Mouse (Mus musculus): ENCODE results near the gene Macf1. TPM values are rescaled to one million over a fixed set of nuclear protein-coding genes. Genes with fewer than 3 reads are reported as not detected.
"Not testable (repeated sequence)": the region's sequence is repeated elsewhere in the genome, so short reads cannot be mapped to it uniquely, and the experiment has no call there.

Macf1 gene
- polyA plus RNA-seq, 1 experiment from 2014 or later: 61.8 TPM

DNA sequence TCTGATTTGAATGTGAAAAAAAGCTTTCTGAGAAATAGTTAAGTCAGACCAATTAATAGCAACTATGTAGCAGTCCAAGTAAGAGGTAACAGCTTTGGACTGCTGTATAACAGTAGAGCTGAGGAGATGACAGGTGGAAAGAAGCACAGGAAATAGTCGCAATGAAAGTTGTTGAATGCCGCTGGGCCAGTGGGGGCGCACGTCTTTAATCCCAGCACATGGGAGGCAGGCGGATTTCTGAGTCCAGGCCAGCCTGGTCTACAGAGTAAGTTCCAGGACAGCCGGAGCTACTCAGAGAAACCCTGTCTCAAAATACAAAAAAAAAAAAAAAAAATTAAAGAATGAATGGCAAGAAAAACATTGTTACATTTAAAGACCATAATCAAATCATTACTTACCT is 35.0 kb downstream of the Macf1 start:
- no peak for ATAC-seq (ENCODE audit: low FRiP score, low read depth)
- Histone ChIP-seq H3K9me3 (no peaks in the 10 kb centered on the region), H3K4me1 (no peaks in the 10 kb centered on the region), H3K4me3 (no peak overlapping the region), H3K36me3 (peaks cover 4% of the 10 kb centered on the region; the same call in 1 of the 2 replicates), H3K27me3 (replicated peaks) (no peaks in the 10 kb centered on the region), H3K4me2 (replicated peaks) (no peak overlapping the region), H3K9ac (no peak overlapping the region), H3K27ac (no peak overlapping the region)
- WGBS: 86% methylated on average over 6 of the region's 6 CpGs

DNA sequence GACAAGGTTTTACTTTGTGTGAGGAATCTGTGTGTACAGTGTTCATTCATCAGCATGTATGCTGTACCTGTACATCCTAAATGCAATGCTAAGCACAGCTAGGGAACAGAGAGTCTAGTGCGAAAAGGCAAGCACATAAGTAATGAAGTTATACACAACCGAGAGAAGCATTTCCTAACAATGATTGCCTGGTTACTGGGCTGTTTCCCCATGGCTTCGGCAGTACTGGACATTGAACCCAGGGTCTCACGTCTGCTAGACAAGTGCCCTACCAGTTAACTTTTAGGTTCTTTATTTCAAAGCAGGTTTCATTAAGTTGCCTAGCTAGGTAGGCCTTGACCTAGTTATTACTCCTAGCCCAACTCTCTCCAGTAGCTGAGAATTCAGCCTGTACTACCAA is 36.5 kb downstream of the Macf1 start:
- no peak for ATAC-seq (ENCODE audit: low FRiP score, low read depth)
- H3K27me3 ChIP-seq (replicated peaks): no peaks in the 10 kb centered on the region
- H3K4me3 ChIP-seq: no peak overlapping the region

DNA sequence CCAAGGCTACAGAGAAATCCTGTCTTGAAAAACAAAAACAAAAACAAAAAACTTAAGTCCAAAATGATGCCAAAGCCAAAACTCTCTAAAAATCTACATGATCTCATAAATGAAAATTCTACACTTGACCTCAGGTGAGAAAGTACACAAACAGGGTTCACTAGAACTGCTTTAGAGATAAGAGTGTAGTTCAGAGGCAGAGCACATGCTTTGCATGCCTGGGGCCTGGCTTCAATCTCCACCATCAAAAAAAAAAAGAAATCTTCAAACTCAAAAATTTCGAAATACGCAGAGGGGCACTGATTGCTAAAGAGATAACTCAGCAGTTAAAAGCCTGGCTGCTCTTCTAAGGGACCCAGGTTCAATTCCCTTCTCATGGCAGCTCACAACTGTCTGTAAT is 37.1 kb downstream of the Macf1 start:
- Histone ChIP-seq H3K4me3 (no peak overlapping the region), H3K27ac (no peak overlapping the region), H3K4me2 (replicated peaks) (no peak overlapping the region), H3K4me1 (no peaks in the 10 kb centered on the region), H3K27me3 (replicated peaks) (no peaks in the 10 kb centered on the region), H3K9me3 (no peaks in the 10 kb centered on the region), H3K36me3 (peaks cover 4% of the 10 kb centered on the region; the same call in 1 of the 2 replicates), H3K9ac (no peak overlapping the region)
- no peak for ATAC-seq (ENCODE audit: low FRiP score, low read depth)
- 94% methylated on average over 2 of the region's 2 CpGs for WGBS

More for the DNA sequence above, 36.5 kb downstream of the Macf1 start:
- Histone ChIP-seq H3K9ac (no peak overlapping the region), H3K36me3 (peaks cover 4% of the 10 kb centered on the region; the same call in 1 of the 2 replicates), H3K27ac (no peak overlapping the region), H3K9me3 (no peaks in the 10 kb centered on the region), H3K4me2 (replicated peaks) (no peak overlapping the region), H3K4me1 (no peaks in the 10 kb centered on the region)
- WGBS: 93% methylated on average over 4 of the region's 4 CpGs

DNA sequence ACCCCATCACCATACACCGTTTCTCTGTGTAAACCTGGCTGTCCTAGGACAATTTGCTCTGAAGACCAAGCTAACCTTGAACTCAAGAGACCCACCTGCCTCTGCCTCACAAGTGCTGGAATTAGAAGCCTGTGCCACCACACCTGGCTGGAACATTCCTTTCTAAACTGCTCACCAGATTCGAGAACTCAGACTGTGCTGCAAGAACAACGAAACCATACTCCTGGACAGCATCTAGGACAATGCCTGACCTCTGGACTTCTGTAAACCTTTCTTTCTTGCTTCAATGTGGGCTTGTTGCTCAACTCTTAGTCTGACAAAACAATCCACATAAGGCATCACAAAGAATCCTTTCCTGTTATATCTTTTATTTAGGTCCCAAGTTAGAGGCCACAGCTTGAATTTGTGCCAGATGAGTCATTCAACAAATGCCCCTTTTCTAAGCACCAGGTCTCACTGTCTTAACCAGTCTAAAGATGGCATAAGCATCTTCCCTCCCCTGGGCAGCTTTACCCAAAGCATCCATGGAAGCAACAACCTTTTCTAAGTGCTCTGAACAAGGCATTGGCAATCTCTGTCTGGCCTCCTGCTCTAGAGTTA is 38.8 kb downstream of the Macf1 start:
- H3K27ac ChIP-seq: no peak overlapping the region
- H3K4me1 ChIP-seq: no peaks in the 10 kb centered on the region
- H3K9me3 ChIP-seq: no peaks in the 10 kb centered on the region
- no peaks in the 10 kb centered on the region for H3K27me3 ChIP-seq (replicated peaks)
- H3K4me2 ChIP-seq (replicated peaks): no peak overlapping the region
- WGBS: 96% methylated on average over 3 of the region's 3 CpGs
- no peak overlapping the region for H3K4me3 ChIP-seq
- ATAC-seq (ENCODE audit: low FRiP score, low read depth): no peak
- peaks cover 4% of the 10 kb centered on the region; the same call in 1 of the 2 replicates for H3K36me3 ChIP-seq
- H3K9ac ChIP-seq: no peak overlapping the region

DNA sequence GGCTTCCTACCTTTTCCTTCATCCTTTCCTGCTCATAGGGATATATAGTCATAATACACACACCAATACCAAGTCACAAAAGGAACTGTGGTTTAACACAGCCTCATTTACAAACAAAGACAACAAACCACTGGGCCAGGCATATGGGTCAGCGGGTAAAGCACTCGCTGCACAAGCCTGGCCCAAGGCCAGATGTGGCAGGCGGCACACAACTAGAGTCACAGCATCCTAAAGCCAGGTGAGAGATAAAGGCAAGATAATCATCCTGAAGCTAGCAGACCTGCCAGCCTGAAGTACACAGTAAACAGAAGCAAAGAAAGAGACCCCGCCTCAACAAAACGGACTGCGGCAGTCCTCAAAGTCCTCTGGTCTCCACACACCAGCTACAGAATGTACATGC is 40.6 kb downstream of the Macf1 start:
- Histone ChIP-seq H3K9ac (no peak overlapping the region), H3K27me3 (replicated peaks) (no peaks in the 10 kb centered on the region), H3K4me1 (no peaks in the 10 kb centered on the region), H3K4me2 (replicated peaks) (no peak overlapping the region), H3K9me3 (no peaks in the 10 kb centered on the region), H3K36me3 (0 out of 2 replicates have a peak, but pooled peaks cover 2% of the 10 kb centered on the region), H3K4me3 (no peak overlapping the region), H3K27ac (no peak overlapping the region)
- ATAC-seq (ENCODE audit: low FRiP score, low read depth): no peak
- 92% methylated on average over 6 of the region's 6 CpGs for WGBS

DNA sequence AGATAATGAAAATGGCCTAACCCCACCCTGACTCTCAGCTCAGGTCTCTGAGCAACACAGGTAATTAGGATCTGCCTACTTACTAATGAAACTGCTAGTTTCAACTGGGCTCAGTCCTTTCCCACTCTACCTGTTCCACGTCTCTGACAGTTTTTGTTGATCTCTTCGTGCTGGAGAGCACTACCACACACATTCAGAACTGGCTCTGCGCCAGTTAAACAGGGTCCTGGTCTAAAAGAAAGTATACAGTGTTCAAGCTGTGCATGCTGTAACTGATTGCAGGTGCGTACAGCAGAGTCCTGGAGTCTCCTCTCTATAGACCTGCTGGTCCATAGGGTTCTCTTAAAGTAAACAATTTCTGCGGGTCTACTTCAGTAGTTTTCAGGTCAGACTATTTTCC is 41.3 kb downstream of the Macf1 start:
- H3K9me3 ChIP-seq: no peaks in the 10 kb centered on the region
- H3K4me3 ChIP-seq: no peak overlapping the region
- H3K4me1 ChIP-seq: no peaks in the 10 kb centered on the region
- WGBS: 90% methylated on average over 5 of the region's 5 CpGs
- H3K27ac ChIP-seq: no peak overlapping the region
- H3K36me3 ChIP-seq: 0 out of 2 replicates have a peak, but pooled peaks cover 2% of the 10 kb centered on the region
- ATAC-seq (ENCODE audit: low FRiP score, low read depth): no peak
- no peak overlapping the region for H3K4me2 ChIP-seq (replicated peaks)
- no peaks in the 10 kb centered on the region for H3K27me3 ChIP-seq (replicated peaks)
- H3K9ac ChIP-seq: no peak overlapping the region

DNA sequence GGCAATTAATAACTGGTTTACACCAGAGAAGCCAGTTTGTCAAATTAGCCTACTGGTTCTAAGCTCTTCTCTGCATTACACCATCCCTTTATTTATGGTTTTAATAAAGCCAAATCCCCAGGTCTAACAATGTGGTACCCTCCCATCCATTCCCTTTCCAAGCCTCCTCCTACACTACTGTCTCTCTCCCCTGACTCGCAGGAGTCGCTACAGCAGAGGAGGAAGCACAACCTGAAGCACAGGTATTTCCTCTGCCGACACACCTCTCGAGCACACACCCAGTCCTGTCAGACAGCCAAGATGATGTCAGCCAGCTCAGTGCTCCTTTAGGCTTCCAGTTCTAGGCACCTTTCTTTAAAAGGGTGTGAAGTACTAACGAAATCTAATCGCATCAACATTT is 47.0 kb downstream of the Macf1 start:
- Histone ChIP-seq H3K9ac (no peak overlapping the region), H3K4me1 (no peaks in the 10 kb centered on the region), H3K27ac (no peak overlapping the region), H3K36me3 (no peaks in the 10 kb centered on the region), H3K27me3 (replicated peaks) (no peaks in the 10 kb centered on the region), H3K9me3 (no peaks in the 10 kb centered on the region), H3K4me3 (no peak overlapping the region), H3K4me2 (replicated peaks) (no peak overlapping the region)
- 92% methylated on average over 6 of the region's 6 CpGs for WGBS
- ATAC-seq (ENCODE audit: low FRiP score, low read depth): no peak

DNA sequence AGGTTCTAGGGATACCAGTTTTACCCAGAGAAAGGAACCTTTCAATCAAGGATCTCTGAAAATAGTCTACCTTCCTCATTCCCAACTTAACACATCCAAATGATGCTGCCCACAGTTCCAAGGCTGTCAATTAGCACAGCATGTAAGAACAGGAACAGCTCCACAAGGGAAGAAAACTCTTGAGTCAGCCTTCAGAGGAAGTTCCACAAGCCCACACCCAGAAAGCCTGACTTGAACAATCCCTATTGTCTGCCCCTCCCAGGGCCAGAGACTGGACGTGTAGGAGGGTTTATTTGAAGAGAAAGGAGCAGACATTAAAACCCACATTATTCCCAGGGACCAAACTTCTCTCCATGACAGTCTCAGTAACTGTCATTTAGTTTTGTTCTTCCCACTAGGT is 48.7 kb downstream of the Macf1 start:
- Histone ChIP-seq H3K27me3 (replicated peaks) (no peaks in the 10 kb centered on the region), H3K9me3 (no peaks in the 10 kb centered on the region), H3K4me3 (no peak overlapping the region), H3K36me3 (no peaks in the 10 kb centered on the region), H3K9ac (no peak overlapping the region), H3K27ac (no peak overlapping the region), H3K4me2 (replicated peaks) (no peak overlapping the region), H3K4me1 (no peaks in the 10 kb centered on the region)
- ATAC-seq (ENCODE audit: low FRiP score, low read depth): no peak
- 22% methylated on average over 1 of the region's 1 CpGs for WGBS

DNA sequence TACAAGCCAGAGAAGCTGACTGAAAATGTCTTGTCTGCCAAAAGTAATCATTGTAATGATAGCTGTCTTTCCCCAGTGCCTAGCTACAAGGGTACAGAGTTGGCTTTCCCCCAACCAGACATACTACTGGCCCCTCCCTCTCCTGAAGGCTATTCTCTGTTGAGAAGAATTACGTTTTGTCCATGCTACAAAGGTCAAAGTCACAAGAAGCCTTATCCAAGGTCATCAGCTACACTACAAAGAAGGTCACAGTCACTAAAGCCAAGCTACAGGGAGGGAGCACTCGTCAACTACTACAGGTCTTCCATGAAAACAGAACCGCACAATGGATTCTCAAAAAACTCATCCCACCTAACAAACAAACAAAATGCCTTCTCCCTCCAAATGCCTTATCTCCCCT is 49.7 kb downstream of the Macf1 start:
- no peak overlapping the region for H3K9ac ChIP-seq
- no peak overlapping the region for H3K4me2 ChIP-seq (replicated peaks)
- no peaks in the 10 kb centered on the region for H3K9me3 ChIP-seq
- WGBS: 73% methylated on average over 3 of the region's 3 CpGs
- no peaks in the 10 kb centered on the region for H3K4me1 ChIP-seq
- H3K4me3 ChIP-seq: no peak overlapping the region
- no peaks in the 10 kb centered on the region for H3K36me3 ChIP-seq
- H3K27ac ChIP-seq: no peak overlapping the region
- no peaks in the 10 kb centered on the region for H3K27me3 ChIP-seq (replicated peaks)
- ATAC-seq (ENCODE audit: low FRiP score, low read depth): no peak

DNA sequence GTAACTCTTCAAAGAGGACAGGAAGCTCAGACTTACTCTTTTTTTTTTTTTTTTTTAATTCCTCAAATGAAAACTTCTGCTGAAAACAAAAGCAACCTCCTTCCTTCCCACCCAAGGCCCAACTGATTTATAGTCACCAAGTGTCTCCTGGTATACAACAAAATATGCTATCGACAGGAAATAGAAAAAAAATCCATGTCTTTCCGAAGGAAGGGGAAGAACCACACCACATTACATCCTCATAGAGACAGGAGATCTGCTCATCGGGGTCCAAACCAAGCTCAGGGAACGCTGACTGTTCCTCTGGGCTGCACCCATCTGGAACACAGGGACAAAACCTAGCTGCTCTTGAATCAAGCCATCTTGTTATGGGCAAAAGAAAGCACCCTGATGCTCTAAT is 50.3 kb downstream of the Macf1 start:
- Histone ChIP-seq H3K36me3 (no peaks in the 10 kb centered on the region), H3K4me2 (replicated peaks) (no peak overlapping the region), H3K9ac (no peak overlapping the region), H3K27me3 (replicated peaks) (no peaks in the 10 kb centered on the region), H3K27ac (no peak overlapping the region), H3K9me3 (no peaks in the 10 kb centered on the region), H3K4me1 (no peaks in the 10 kb centered on the region), H3K4me3 (no peak overlapping the region)
- no peak for ATAC-seq (ENCODE audit: low FRiP score, low read depth)
- WGBS: 88% methylated on average over 4 of the region's 4 CpGs

DNA sequence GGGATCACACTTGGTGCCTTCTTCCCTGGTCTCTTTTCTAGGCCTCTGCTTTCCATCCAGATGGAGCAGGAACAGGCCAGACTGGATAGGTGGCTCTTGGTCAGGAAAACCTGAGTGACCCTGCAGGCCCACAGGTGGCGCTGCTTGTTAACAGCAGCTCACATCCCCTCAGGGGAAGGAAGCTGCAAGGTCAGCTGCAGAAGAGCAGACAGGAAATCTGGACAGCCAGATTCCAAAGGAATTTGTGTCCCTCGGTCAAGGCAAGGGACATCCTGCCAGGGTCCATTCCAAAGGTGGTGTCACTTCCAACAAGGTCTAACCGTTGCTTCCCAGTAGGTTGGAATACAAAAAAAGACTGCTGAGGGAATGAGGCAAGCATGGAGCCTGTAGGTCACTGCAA is 50.8 kb downstream of the Macf1 start:
- no peak for ATAC-seq (ENCODE audit: low FRiP score, low read depth)
- H3K9me3 ChIP-seq: no peaks in the 10 kb centered on the region
- H3K4me1 ChIP-seq: no peaks in the 10 kb centered on the region
- no peaks in the 10 kb centered on the region for H3K36me3 ChIP-seq
- no peak overlapping the region for H3K4me2 ChIP-seq (replicated peaks)
- no peak overlapping the region for H3K9ac ChIP-seq
- WGBS: 38% methylated on average over 3 of the region's 3 CpGs
- H3K27ac ChIP-seq: no peak overlapping the region
- H3K27me3 ChIP-seq (replicated peaks): no peaks in the 10 kb centered on the region
- no peak overlapping the region for H3K4me3 ChIP-seq

DNA sequence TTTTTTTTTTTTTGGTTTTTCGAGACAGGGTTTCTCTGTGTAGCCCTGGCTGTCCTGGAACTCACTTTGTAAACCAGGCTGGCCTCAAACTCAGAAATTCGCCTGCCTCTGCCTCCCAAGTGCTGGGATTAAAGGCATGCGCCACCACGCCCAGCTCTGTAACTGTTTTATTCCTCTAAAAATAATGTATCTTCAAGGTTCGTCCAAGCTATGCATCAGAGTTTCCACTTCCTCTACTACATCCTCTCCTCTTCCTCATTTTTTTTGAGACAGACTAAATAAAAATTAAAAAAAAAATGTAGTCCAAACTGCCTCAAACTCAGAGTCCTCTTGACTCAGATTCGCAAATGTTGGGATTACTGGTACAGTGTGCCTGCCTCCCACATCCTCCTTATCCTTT is 52.0 kb downstream of the Macf1 start:
- H3K27me3 ChIP-seq (replicated peaks): not testable (repeated sequence)

DNA sequence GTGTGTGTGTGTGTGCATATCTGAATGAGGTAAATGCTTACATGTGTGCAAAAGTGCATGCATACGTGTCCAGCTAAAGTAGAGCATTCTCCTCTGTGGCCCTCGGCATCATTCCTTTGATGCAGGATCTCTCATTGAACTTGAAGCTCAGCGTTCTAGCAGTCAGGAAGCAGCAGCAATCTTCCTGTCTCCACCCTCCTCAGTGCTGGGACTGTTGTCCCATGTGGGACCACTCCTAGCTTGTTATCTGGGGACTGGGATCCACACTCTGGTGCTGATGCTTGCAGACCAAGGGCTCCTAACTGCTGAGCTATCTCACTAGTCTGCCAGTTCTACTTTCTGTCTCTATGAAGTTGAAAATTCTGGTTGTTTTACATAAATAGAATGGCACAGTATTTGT is 52.5 kb downstream of the Macf1 start:
- Histone ChIP-seq H3K4me3 (no peak overlapping the region), H3K27ac (no peak overlapping the region), H3K36me3 (no peaks in the 10 kb centered on the region), H3K9ac (no peak overlapping the region), H3K27me3 (replicated peaks) (no peaks in the 10 kb centered on the region), H3K9me3 (no peaks in the 10 kb centered on the region), H3K4me2 (replicated peaks) (no peak overlapping the region), H3K4me1 (no peaks in the 10 kb centered on the region)
- ATAC-seq (ENCODE audit: low FRiP score, low read depth): no peak
- WGBS: 93% methylated on average over 3 of the region's 3 CpGs

More for the DNA sequence above, 52.0 kb downstream of the Macf1 start:
- H3K9ac ChIP-seq; H3K4me1 ChIP-seq; H3K4me3 ChIP-seq; ATAC-seq (ENCODE audit: low FRiP score, low read depth); H3K9me3 ChIP-seq; H3K27ac ChIP-seq; H3K36me3 ChIP-seq; H3K4me2 ChIP-seq (replicated peaks): not testable (repeated sequence)
- 94% methylated on average over 5 of the region's 6 CpGs for WGBS

Measured in neural tube, embryonic 12.5 days (tissue).